Mouse (Mus musculus) monocyte, adult 5-6 weeks (primary cell): Measurements from ENCODE around the gene Slc4a7. TPM values are rescaled to one million over a fixed set of nuclear protein-coding genes. Genes with fewer than 3 reads are reported as not detected.

Experiments
- ATAC-seq: fragments of 153-309, 156-312 bp; replicated peaks from 2 replicates; pipeline ENCODE4 v1.8.0; 2017; ENCODE audit warnings: mild to moderate bottlenecking; ENCODE audit not compliant: low TSS enrichment, insufficient number of reproducible peaks, severe bottlenecking, poor library complexity, low FRiP score
- total RNA-seq: library from RNA; stranded (forward); fragments of 200-1000, 200-491, 200-594 nt; gene quantifications from 3 replicates; pipeline ENCODE4 v1.2.3, GENCODE M21; 2017

The Slc4a7 gene
- total RNA-seq = 64.2 to 74.6 TPM (median 71.8 TPM) in 3 replicates

DNA sequence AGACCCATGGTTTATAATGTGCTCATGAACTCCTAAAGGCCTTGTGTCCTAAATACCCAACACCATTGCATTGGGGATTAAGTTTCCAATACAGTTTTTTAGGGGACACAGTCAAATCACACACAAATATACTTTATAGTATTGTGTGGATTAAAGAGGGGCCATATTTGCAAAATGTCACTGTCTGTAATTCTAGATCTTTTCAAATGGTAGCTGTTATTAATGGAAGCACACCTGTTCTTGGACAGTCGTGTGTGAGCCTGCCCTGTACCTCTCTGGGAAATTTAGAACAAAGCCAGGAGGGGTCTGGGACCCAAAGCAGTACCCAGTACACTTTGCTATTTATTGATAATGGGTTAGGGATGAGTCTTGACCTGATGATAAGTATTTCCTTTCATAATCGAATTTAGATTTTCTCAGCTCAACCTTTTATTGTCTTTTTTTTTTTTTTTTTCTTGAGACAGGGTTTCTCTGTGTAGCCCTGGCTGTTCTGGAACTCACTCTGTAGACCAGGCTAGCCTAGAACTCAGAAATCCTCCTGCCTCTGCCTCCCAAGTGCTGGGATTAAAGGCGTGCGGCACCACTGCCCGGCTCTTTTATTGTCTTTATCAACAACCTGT is at the start of gene Slc4a7:
Gene Slc4a7, plus strand, starts transcription at position 570 of the 620 bp plus-strand sequence.
- ATAC-seq = no peak

DNA sequence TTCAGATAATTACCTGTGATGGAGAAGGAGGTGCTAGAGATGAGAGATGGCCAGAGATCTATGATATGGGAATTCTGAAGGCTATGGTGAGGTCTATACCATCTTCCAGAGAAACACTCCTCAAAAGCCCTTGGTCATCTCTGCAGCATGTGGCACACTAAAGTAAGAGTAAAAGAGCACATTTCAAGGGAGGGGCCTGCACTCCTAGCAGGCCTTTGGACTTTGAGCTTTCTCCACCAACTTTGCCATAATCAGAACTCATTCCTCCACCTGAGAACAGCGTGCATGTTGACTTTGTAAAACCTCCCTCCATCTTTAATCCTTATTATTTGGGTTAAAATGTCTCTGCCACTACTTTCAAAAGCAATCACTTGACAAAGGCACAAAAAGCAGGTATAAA is 31.5 kb upstream of the Slc4a7 start:
- no peak for ATAC-seq

DNA sequence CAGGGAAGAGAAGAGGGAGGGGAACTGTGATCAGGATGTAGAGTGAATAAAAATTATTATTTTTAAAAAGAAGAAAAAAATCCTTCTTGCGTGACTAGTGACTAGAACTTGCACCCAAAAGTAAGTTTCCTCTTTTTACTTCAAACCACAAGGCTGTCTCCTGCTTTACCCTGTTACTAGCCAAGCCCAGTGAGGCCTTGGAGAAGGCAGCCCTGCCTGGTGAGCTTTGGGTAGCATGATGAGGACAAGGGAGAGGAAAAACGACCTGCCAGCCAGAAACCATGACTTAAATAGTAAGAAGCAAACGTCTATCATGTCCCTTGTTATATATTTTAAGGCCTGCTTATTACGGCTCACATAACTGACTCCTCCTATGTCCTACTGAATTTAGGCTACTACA is 20.5 kb upstream of the Slc4a7 start:
- ATAC-seq = no peak

DNA sequence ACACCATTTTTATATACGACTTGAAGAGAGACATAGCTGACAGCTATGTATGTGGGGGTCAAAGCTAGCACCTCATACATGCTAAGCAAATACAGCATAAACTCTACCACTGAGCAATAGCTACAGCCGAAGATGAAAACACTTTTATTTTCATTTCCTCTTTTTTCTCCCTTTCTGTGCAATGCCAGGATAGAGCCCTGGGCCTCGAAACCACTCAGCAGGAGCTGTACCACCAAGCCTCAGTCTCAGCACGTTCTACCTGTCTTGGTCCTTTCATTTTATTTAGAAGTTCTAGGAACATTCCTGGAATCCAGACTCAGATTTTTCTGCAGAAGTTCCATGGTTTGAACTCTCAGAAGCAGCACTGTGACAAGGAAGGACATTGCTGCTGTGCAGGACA is 17.3 kb upstream of the Slc4a7 start:
- ATAC-seq = peak; percentile 82

DNA sequence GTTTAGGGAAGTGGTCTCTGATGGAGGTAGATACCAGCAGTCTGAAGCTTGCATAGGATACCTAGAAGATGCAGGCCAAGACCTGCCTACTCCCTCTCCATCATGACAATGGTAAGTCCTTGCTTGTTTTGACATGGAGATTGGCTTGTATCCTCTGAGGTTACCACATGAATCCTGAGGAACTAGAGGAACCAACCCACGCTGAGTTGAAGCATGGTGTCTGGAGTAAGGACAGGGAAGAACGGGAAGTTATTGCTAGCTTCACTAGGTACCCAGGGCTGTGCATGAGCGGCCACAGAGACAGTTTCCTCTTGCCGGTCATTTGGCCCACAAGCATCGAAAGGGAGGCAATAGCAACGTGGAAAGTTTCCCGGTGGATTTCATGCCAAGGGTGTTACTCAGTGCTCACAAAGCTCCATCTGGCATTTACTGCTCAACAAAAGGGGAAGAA is 16.0 kb upstream of the Slc4a7 start:
- peak; percentile 54; the same call in 1 of the 2 replicates for ATAC-seq

DNA sequence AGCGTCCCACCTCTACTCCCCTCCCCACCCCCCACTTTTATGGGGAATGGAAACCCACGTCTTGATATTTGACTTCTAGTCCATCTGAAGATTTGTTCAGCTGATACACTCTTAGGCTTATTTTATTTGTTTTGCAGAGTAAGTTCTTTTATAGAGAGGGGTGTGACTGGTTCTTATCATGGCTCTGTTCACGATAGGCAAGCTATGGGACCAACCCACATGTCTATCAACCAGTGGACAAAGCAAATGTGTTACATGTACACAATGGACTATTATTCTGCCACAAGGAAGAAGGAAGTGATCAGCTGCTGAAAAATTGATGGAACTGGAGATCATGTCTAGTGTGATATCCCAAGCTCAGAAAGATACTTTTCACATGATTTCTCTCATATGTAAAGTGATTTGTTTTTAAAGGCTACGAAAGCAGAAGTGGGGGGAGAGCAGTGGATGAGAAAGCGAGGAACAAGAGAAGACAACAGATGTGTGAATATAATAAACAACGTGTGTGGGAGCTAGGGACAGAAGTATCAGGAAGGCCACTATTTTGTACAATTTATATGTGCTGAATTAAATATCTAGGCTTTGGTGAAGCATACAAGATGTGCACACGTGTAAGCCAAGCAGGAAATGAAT is 14.7 kb upstream of the Slc4a7 start:
- ATAC-seq = no peak

DNA sequence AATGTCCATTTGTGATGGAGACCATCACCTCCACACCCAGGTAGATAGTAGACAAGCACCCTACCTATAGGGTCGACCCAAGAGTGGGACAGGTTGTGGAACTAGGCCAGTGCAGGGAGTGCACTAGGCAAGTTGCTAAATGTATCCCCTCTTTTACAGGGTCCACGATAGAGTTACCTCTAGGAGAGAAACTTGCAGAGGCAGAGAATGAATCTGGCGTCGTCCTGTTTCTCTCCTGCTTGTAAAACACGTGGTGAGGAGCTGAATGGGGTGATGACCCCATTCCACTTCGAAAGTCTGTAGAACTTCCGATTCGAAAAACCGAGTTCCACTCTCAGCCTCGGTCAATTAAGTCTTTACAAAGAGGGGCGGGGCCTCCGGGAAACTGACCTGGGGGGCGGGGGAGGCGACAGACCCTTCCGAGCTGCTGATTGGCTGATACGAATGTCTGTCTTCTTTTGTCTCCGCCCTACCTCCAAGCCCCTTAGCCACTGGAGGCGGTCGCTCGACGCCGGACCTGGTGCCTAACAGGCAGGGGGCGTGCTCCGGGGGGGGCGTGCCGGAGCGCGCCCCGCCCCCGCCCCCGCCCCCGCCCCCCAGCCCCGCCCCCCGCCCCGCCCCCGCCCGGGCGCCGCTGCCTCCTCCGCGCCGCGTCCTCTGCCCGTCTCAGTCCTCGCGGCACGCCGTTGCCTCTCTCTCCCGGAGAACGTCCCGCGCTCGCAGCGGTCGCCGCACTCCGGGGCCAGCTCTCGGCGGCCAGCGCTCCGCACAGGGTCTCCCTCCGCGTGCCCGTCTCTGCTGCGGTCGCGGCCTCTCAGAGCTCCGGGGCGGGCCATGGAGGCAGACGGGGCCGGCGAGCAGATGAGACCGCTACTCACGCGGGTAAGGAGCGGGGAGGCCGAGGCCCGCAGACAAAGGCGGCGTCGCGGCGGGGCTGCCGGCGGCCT is 593 bp downstream of the Slc4a7 start:
- ATAC-seq = peak; percentile 98

DNA sequence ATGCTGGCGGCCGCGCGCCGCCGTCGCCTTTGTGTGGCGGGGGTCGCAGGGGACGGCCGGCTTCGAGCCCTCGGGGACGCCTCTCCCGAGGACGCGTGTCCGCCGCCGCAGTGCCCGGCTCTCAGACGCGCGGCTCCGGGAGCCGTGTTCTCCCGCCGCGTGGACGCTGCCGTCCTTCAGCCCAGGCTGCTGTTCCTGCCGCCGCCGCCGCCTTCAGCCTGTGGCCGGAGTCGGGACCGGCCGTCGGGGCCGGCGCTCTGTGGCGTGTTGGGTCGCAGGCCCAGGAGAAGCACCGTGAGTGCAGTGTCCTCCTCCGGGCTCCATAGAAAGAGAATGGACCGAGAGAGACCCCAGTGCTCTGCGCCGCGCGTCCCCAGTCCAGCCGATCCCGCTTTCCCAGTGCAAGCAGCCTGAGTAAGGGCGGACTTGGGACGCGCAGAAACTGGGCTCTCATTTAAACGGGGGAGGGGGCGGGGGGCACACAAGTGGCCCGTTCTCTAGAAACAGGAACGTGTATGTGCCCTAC is 1.3 kb downstream of the Slc4a7 start:
- ATAC-seq = 0 out of 2 replicates have a peak, but pooled peaks have one; percentile 9

DNA sequence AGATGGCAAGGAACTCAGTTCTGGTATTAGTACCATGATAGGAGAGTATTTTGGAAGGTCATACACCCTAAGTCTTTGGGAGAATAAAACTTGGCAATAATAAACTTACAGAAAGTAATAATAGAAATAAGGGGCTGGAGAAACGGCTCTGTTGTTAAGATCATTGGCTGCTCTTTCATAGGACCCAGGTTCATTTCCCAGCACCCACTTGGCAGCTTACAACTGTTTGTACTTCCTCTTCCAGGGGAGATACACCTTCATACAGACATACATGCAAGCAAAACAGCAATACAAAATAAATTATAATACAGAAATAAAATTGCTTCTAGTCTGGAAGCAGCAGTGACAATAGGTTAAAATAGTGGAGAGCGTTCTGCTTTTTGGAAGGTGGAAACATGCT is 2.6 kb downstream of the Slc4a7 start:
- ATAC-seq = no peak

DNA sequence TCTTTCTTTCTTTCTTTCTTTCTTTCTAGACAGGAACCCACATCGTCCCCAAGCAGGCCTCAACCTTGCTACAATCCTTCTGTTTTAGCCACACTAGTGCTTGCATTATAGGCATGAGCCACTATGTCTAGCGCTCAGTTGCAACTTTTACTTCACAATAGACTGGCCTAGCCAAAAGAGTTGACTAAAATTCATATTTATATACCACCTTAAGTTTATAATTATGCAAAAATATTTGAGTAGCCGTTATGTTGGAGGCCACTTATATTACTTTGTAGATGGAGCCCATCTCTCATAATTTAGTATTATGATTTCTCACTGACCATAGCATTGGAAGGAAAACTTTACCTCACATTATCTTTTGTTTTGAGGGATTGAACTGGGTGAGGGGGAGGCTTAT is 3.0 kb downstream of the Slc4a7 start:
- ATAC-seq = no peak

DNA sequence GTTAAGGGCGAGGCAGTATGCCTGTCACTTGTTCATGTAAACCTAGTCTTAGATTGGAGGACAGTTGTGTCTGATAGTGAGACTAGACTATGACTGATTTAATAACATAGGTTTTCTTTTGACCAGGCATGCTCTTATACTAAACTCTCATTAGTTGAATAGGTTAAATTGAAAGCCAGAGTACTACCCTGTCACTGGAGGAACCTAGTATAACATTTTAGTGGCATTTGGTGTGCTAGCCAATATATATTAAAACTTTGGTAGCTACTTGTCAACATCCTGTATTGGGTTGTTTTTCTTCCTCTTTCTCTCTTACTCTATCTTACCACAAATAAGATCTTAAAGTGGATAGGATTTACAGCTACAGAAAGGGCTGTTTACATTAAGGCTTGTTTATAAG is 4.3 kb downstream of the Slc4a7 start:
- no peak for ATAC-seq

DNA sequence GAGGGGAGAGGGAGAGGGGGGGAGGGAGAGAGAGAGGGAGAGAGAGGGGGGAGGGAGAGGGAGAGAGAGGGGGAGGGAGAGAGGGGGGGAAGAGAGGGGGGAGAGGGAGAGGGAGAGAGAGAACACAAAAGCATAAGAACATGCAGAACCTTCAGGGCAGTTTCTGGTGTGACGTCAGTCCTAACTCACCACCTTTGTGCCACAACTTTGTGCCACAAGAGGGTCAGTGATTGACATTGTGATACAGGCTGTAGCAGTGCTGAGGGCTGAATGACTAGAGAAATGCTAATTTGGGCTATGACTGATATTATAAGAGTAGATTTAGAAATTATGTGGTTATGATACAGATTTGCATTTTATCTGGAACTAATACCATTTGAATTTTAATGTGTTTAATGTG is 5.0 kb downstream of the Slc4a7 start:
- ATAC-seq = no peak

DNA sequence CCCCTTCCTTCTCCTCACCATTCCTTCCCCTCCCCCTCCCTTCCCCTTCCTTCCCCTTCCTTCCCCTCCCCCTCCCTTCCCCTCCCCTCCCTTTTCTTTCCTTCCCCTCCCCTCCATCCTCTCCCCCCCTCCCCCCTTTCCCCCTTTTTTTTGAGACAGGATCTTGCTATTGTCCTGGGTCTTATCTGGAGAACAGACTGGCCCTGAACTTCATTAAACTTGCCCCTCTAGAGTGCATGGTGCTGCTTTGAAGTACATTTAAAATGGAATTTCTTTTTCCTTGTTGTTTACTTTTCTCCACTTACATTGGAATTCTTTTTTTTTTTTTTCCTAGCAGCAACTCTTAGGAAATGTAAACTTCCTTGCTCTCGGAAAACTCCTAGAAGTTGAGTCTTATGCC is 6.9 kb downstream of the Slc4a7 start:
- no peak for ATAC-seq

DNA sequence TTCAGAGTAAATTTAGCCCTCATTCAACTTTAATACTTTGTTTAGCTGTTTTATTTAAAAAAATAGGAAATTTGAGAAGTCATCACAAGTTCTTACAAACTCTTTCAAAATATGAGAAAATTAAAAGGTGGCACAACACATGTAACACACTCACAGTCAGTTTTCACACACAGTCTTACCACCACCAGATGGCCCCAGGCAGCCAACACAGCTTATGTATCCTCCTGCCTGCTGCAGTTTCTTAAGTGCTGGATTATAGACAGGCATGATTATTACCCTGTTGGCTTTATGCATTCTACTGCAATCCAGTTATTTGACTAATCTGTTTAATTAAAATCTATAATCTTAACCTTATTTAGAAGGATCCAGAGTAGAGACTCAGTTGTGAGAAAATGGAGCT is 12.1 kb downstream of the Slc4a7 start:
- no peak for ATAC-seq

DNA sequence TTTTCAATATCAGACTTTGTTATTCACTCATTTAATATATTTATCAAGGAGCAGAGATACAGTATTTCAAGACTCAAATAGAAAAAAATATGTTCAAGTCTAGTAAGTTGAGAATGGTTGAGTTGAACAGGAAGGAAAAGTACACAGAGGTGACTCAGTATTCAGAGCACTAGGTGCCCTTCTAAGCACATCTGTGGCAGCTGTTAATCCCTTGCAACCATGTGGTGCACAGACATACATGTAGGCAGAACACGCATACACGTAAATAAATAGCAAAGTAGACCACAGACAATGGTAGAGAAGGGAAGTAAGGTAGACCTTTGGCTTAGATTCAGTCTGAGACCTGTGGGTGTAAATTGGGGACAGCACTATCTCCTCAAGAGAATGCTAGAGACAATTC is 13.7 kb downstream of the Slc4a7 start:
- 0 out of 2 replicates have a peak, but pooled peaks have one; percentile 22 for ATAC-seq

DNA sequence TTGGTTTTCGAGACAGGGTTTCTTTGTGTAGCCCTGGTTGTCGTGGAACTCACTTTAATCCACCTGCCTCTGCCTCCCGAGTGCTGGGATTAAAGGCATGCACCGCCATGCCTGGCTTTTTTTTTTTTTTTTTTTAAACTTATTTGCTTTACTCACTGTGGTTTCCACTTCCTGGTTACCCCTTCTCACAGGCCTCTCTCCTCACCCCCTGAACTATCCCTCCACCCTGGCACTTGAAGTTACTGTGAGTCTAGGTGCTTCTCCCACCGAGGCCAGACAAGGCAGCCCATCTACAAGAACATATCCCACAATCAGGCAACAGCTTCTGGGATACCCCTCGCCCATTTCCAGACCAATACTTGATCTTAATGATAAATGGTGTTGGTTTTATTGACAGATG is 14.8 kb downstream of the Slc4a7 start:
- no peak for ATAC-seq

DNA sequence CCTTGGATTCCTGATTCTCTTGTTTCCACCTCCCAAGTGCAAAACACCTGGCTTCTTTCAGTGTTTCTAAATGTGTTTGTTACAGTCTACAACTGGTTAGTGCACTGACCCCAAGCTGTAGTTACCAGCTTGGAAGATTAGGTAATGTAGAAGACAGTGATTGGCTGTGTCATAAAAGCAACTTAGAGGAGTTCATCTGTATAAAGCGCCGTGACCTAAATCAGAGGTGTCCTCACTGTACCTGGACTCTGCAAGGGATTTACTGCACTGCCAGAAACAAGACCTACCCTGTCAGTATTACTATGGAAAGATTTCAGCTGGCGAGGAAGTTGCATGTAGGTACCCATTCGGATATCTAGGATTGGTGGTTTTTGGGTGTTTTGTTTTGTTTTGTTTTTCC is 16.5 kb downstream of the Slc4a7 start:
- ATAC-seq = no peak

DNA sequence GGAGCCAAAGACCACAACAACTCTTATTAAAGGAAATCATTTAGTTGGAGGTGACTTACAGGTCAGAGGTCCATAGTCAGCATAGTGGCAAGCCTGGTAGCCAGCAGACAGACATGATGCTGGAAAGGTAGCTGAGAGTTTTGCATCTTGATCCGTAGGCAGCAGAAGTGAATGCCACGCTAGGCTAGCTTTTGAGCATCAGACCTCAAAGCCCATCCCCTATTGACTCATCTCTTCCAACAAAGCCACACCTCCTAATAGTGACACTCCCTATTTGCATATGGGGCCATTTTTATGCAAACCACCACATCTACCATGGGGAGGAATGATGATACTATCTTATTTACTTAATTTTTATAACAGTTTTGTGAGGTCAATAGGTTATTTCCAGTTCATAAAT is 79.1 kb downstream of the Slc4a7 start:
- ATAC-seq = no peak

DNA sequence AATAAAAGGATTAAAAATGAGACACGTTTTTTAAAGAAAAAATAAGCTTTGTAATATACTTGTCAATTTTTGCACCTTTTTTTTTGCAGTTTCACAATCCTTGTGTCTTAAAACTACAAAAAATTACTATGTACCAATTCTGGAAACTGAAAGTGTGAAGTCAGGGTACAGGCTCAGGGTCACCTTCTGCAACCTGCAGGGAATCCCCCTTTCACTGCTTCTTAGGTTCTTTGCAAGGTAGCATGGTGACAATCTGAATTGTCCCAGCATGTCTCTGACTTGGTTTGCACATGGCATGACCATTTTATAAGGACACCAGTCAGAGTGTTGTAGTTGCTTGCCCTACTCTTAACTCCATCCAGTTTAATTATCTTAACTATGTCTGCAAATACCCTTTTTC is 82.1 kb downstream of the Slc4a7 start:
- no peak for ATAC-seq
